Mouse (Mus musculus) kidney, adult 2 months (tissue): ENCODE data around the gene Pde4d.

ENCODE experiments used
- CTCF ChIP-seq: fragments of 200-500 bp; conservative IDR thresholded peaks from 2 replicates; pipeline ENCODE4 v1.5.1; 2011; ENCODE audit warnings: low read depth, mild to moderate bottlenecking, control low read depth, low read length, moderate library complexity, mixed read lengths; ENCODE audit not compliant: insufficient read depth, insufficient read length
- POLR2A ChIP-seq: fragments of 200-500 bp; IDR thresholded peaks from one replicate; pipeline ENCODE4 v1.6.1; 2011; ENCODE audit warnings: low read depth, low read length, control low read depth

GRCm38 (mm10) chr13:108526258-108527007 is 76.7 kb downstream of the Pde4d start:
- TF ChIP-seq POLR2A (no peak), CTCF (no peak)
